Mouse (Mus musculus) limb, embryonic 11.5 days (tissue): Measurements from ENCODE around the gene Serpina12. TPM values are rescaled to one million over a fixed set of nuclear protein-coding genes. Genes with fewer than 3 reads are reported as not detected.

ENCODE experiments used
- ATAC-seq: fragments of 200-750 bp; cut with Nextera tagmentation; 2 replicates; pipeline ENCODE4 v1.8.0; 2017; ENCODE audit warnings: low read depth; ENCODE audit not compliant: insufficient number of reproducible peaks, low FRiP score, low TSS enrichment
- DNase-seq: peaks from one replicate; pipeline ENCODE4 v3.0.0-alpha.2; 2015; ENCODE audit warnings: low spot score
- H3K27ac ChIP-seq: fragments of 300-500 bp; sonication (generic); replicated peaks from 2 replicates; pipeline ENCODE4 v1.5.1; 2014; ENCODE audit warnings: low read depth, mild to moderate bottlenecking, low read length
- H3K27me3 ChIP-seq: fragments of 300-500 bp; sonication (generic); 2 replicates; pipeline ENCODE4 v1.6.1; 2014; ENCODE audit warnings: mild to moderate bottlenecking, low read length, mixed read lengths; ENCODE audit not compliant: control insufficient read depth, insufficient read depth
- H3K36me3 ChIP-seq: fragments of 300-500 bp; sonication (generic); 2 replicates; pipeline ENCODE4 v1.6.1; 2014; ENCODE audit warnings: mild to moderate bottlenecking, low read length, moderate library complexity, mixed read lengths; ENCODE audit not compliant: control insufficient read depth, insufficient read depth
- H3K4me1 ChIP-seq: fragments of 300-500 bp; sonication (generic); 2 replicates; pipeline ENCODE4 v1.6.1; 2014; ENCODE audit warnings: low read length, mixed read lengths; ENCODE audit not compliant: control insufficient read depth, insufficient read depth
- H3K4me2 ChIP-seq: fragments of 300-500 bp; sonication (generic); 2 replicates; pipeline ENCODE4 v1.6.1; 2014; ENCODE audit warnings: low read depth, mild to moderate bottlenecking, moderate library complexity; ENCODE audit not compliant: severe bottlenecking
- H3K4me3 ChIP-seq: fragments of 300-500 bp; sonication (generic); 2 replicates; pipeline ENCODE4 v1.5.1; 2014; ENCODE audit warnings: low read depth, low read length
- H3K9ac ChIP-seq: fragments of 300-500 bp; sonication (generic); 2 replicates; pipeline ENCODE4 v1.6.1; 2014; ENCODE audit warnings: mild to moderate bottlenecking, low read length
- H3K9me3 ChIP-seq: fragments of 300-500 bp; sonication (generic); 2 replicates; pipeline ENCODE4 v1.6.1; 2016; ENCODE audit warnings: low read length; ENCODE audit not compliant: control insufficient read depth
- WGBS: fragments of 180-500 bp; shearing (Covaris S2); extraction: QIAGEN DNeasy Blood & Tissue Kit; methylation state at CpG from one replicate; pipeline ENCODE4 v1.1.7; 2014; 5-methylcytosine and 5-hydroxymethylcytosine counted together
- polyA plus RNA-seq: library from polyadenylated mRNA; unstranded; fragments of >200 nt; fragmentation: Nextera tagmentation; extraction: Ambion mirVana; gene quantifications from 2 replicates; pipeline ENCODE4 v1.2.1, GENCODE M21; 2014

Gene Serpina12
- polyA plus RNA-seq, 1 experiment from 2014 or later: not detected

GRCm38 (mm10) chr12:104064532-104064931 is 20.3 kb upstream of the Serpina12 start:
- Histone ChIP-seq H3K9ac (no peak overlapping the region), H3K9me3 (no peaks in the 10 kb centered on the region), H3K27ac (no peak overlapping the region), H3K4me2 (no peak overlapping the region), H3K4me3 (no peak overlapping the region), H3K27me3 (no peaks in the 10 kb centered on the region), H3K4me1 (no peaks in the 10 kb centered on the region), H3K36me3 (no peaks in the 10 kb centered on the region)
- ATAC-seq (no peak), DNase-seq (no peak)
- 70% methylated on average over 4 of the region's 4 CpGs for WGBS

- no peaks in the 10 kb centered on the region for H3K36me3 ChIP-seq
- no peak for ATAC-seq
These were observed 17.6 kb upstream of the Serpina12 start for GRCm38 (mm10) chr12:104061862-104062261.

GRCm38 (mm10) chr12:104060126-104060525 is 15.9 kb upstream of the Serpina12 start:
- no peak overlapping the region for H3K4me3 ChIP-seq
- H3K36me3 ChIP-seq: no peaks in the 10 kb centered on the region
- no peak overlapping the region for H3K9ac ChIP-seq
- no peaks in the 10 kb centered on the region for H3K4me1 ChIP-seq
- H3K9me3 ChIP-seq: no peaks in the 10 kb centered on the region
- ATAC-seq: no peak
- no peak overlapping the region for H3K27ac ChIP-seq
- DNase-seq: no peak
- no peaks in the 10 kb centered on the region for H3K27me3 ChIP-seq
- WGBS: 79% methylated on average over 6 of the region's 6 CpGs
- H3K4me2 ChIP-seq: no peak overlapping the region

More at GRCm38 (mm10) chr12:104061862-104062261, 17.6 kb upstream of the Serpina12 start:
- Histone ChIP-seq H3K27me3 (no peaks in the 10 kb centered on the region), H3K4me1 (no peaks in the 10 kb centered on the region), H3K9me3 (no peaks in the 10 kb centered on the region), H3K4me2 (no peak overlapping the region), H3K4me3 (no peak overlapping the region), H3K9ac (no peak overlapping the region), H3K27ac (no peak overlapping the region)
- no peak for DNase-seq
- 42% methylated on average over 2 of the region's 2 CpGs for WGBS

- no peaks in the 10 kb centered on the region for H3K36me3 ChIP-seq
- no peak overlapping the region for H3K4me2 ChIP-seq
- no peaks in the 10 kb centered on the region for H3K9me3 ChIP-seq
- H3K27ac ChIP-seq: no peak overlapping the region
- 74% methylated on average over 7 of the region's 7 CpGs for WGBS
- no peaks in the 10 kb centered on the region for H3K4me1 ChIP-seq
- no peak overlapping the region for H3K4me3 ChIP-seq
- no peak overlapping the region for H3K9ac ChIP-seq
- H3K27me3 ChIP-seq: no peaks in the 10 kb centered on the region
- ATAC-seq (no peak), DNase-seq (no peak)
These were observed 13.3 kb upstream of the Serpina12 start for GRCm38 (mm10) chr12:104057531-104057930.

- DNase-seq (no peak), ATAC-seq (no peak)
- Histone ChIP-seq H3K27ac (no peak overlapping the region), H3K27me3 (no peaks in the 10 kb centered on the region), H3K4me1 (no peaks in the 10 kb centered on the region), H3K4me3 (no peak overlapping the region), H3K9ac (no peak overlapping the region), H3K9me3 (no peaks in the 10 kb centered on the region), H3K36me3 (no peaks in the 10 kb centered on the region), H3K4me2 (no peak overlapping the region)
- WGBS: 36% methylated on average over 4 of the region's 4 CpGs
These were observed 12.8 kb upstream of the Serpina12 start for GRCm38 (mm10) chr12:104057050-104057449.

GRCm38 (mm10) chr12:104055755-104056154 is 11.5 kb upstream of the Serpina12 start:
- DNase-seq (no peak), ATAC-seq (no peak)
- H3K9me3 ChIP-seq: no peaks in the 10 kb centered on the region
- no peaks in the 10 kb centered on the region for H3K27me3 ChIP-seq
- no peak overlapping the region for H3K27ac ChIP-seq
- no peaks in the 10 kb centered on the region for H3K4me1 ChIP-seq
- no peaks in the 10 kb centered on the region for H3K36me3 ChIP-seq
- no peak overlapping the region for H3K4me2 ChIP-seq
- 79% methylated on average over 8 of the region's 8 CpGs for WGBS
- no peak overlapping the region for H3K4me3 ChIP-seq
- H3K9ac ChIP-seq: no peak overlapping the region

GRCm38 (mm10) chr12:104053995-104054394 is 9.8 kb upstream of the Serpina12 start:
- WGBS: 60% methylated on average over 1 of the region's 1 CpGs
- no peaks in the 10 kb centered on the region for H3K4me1 ChIP-seq
- no peaks in the 10 kb centered on the region for H3K9me3 ChIP-seq
- H3K9ac ChIP-seq: no peak overlapping the region
- DNase-seq: no peak
- no peak overlapping the region for H3K27ac ChIP-seq
- no peaks in the 10 kb centered on the region for H3K36me3 ChIP-seq
- no peak overlapping the region for H3K4me2 ChIP-seq
- no peaks in the 10 kb centered on the region for H3K27me3 ChIP-seq
- ATAC-seq: no peak
- no peak overlapping the region for H3K4me3 ChIP-seq

- H3K27me3 ChIP-seq: no peaks in the 10 kb centered on the region
- 89% methylated on average over 8 of the region's 8 CpGs for WGBS
- ATAC-seq (no peak), DNase-seq (no peak)
- no peak overlapping the region for H3K4me3 ChIP-seq
- H3K4me2 ChIP-seq: no peak overlapping the region
- H3K27ac ChIP-seq: no peak overlapping the region
- H3K4me1 ChIP-seq: no peaks in the 10 kb centered on the region
- H3K36me3 ChIP-seq: no peaks in the 10 kb centered on the region
- no peaks in the 10 kb centered on the region for H3K9me3 ChIP-seq
- no peak overlapping the region for H3K9ac ChIP-seq
These were observed 1.5 kb upstream of the Serpina12 start for GRCm38 (mm10) chr12:104045713-104046112.

- Histone ChIP-seq H3K9ac (no peak overlapping the region), H3K27ac (no peak overlapping the region), H3K36me3 (no peaks in the 10 kb centered on the region), H3K9me3 (no peaks in the 10 kb centered on the region), H3K4me2 (no peak overlapping the region), H3K4me1 (no peaks in the 10 kb centered on the region), H3K27me3 (no peaks in the 10 kb centered on the region), H3K4me3 (no peak overlapping the region)
- ATAC-seq (no peak), DNase-seq (no peak)
- WGBS: 93% methylated on average over 2 of the region's 2 CpGs
These were observed 1.5 kb downstream of the Serpina12 start for GRCm38 (mm10) chr12:104042753-104043152.
